Mouse (Mus musculus) ES-E14 (cell line): ENCODE data around the gene Gm28635.

Experiments
- MAFK ChIP-seq: IDR thresholded peaks from 2 replicates; pipeline ENCODE4 v1.6.1; 2014; ENCODE audit warnings: mild to moderate bottlenecking, low read depth, low read length, inconsistent platforms; ENCODE audit not compliant: insufficient read depth
- ZC3H11A ChIP-seq: IDR thresholded peaks from 2 replicates; pipeline ENCODE4 v1.6.1; 2012; ENCODE audit warnings: low read depth, mild to moderate bottlenecking, inconsistent platforms, low read length, borderline replicate concordance

DNA sequence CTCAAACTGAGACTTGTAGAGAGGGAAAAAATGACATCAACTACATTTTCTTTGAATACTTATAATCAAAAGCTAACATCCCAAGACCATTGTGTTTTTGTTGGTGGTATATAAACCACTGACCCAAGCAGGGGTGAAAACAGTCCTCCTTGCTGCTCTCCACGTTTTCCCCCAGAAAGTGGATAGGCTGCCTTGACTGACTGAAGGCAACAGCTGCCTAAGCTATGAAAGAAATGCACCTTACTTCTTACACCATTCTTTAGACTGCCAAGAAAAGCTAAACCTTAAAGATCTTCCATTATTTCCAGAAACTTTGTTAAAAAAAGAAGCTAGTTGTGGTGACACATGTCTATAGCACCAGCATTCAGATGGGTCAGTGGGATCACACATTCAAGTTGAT, 31.7 kb downstream of the Gm28635 start:
- TF ChIP-seq MAFK (no peak), ZC3H11A (no peak)
